Mouse (Mus musculus): ENCODE results near the gene Olfr131. TPM values are rescaled to one million over a fixed set of nuclear protein-coding genes. Genes with fewer than 3 reads are reported as not detected.

Gene Olfr131
- polyA plus RNA-seq, 1 experiment from 2014 or later = not detected

Other genes starting within 250 kb of the Olfr131 start
- gene Olfr126, start 241.2 kb downstream of the Olfr131 start, polyA plus RNA-seq (2014; fragmentation: Nextera tagmentation; extraction: Ambion mirVana) = not detected in 2 replicates
- gene Olfr127, start 188.3 kb downstream of the Olfr131 start, polyA plus RNA-seq (2014; fragmentation: Nextera tagmentation; extraction: Ambion mirVana) = not detected in 2 replicates
- gene Olfr128, start 168.1 kb downstream of the Olfr131 start, polyA plus RNA-seq (2014; fragmentation: Nextera tagmentation; extraction: Ambion mirVana) = not detected in 2 replicates
- gene Olfr761, start 135.6 kb downstream of the Olfr131 start, polyA plus RNA-seq (2014; fragmentation: Nextera tagmentation; extraction: Ambion mirVana) = not detected in 2 replicates
- gene Olfr129, start 28.6 kb downstream of the Olfr131 start, polyA plus RNA-seq (2014; fragmentation: Nextera tagmentation; extraction: Ambion mirVana) = not detected in 2 replicates
- not detected in 2 replicates for gene Olfr130, start 24.8 kb downstream of the Olfr131 start, polyA plus RNA-seq (2014; fragmentation: Nextera tagmentation; extraction: Ambion mirVana)
- not detected in 2 replicates for gene Olfr132, start 45.8 kb upstream of the Olfr131 start, polyA plus RNA-seq (2014; fragmentation: Nextera tagmentation; extraction: Ambion mirVana)
- not detected in 2 replicates for gene Olfr133, start 56.6 kb upstream of the Olfr131 start, polyA plus RNA-seq (2014; fragmentation: Nextera tagmentation; extraction: Ambion mirVana)
- gene Olfr134, start 82.7 kb upstream of the Olfr131 start, polyA plus RNA-seq (2014; fragmentation: Nextera tagmentation; extraction: Ambion mirVana) = not detected in 2 replicates
- gene Olfr135, start 115.6 kb upstream of the Olfr131 start, polyA plus RNA-seq (2014; fragmentation: Nextera tagmentation; extraction: Ambion mirVana) = not detected in 2 replicates
- gene Olfr138, start 172.3 kb upstream of the Olfr131 start, polyA plus RNA-seq (2014; fragmentation: Nextera tagmentation; extraction: Ambion mirVana) = not detected in 2 replicates
- not detected in 2 replicates for gene Olfr137, start 218.9 kb upstream of the Olfr131 start, polyA plus RNA-seq (2014; fragmentation: Nextera tagmentation; extraction: Ambion mirVana)
- not detected in 2 replicates for gene Olfr136, start 241.1 kb upstream of the Olfr131 start, polyA plus RNA-seq (2014; fragmentation: Nextera tagmentation; extraction: Ambion mirVana)